Mouse (Mus musculus): ENCODE measurements around the gene Mpped2. TPM values are rescaled to one million over a fixed set of nuclear protein-coding genes. Genes with fewer than 3 reads are reported as not detected.

Mpped2 gene
- total RNA-seq, 2 experiments from 2014 or later: 0.25 TPM; not detected in 1

DNA sequence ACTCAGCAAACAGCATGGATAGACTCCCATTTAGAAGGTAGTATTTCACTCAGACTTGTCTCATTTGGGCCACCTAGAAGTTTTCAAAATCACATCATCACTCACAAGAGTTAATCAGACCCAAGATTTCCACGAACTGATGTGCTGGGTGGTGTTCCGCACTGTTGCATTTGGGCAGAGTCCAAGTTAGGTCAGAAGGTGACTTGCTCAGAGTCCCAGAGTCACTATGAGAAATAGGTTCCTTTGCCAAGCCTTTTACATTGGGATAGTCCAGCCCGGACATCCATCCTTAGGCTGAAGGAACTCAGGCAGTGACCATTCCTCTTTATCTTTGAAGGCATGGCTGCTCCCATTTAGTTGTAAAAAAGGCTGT is 97.2 kb downstream of the Mpped2 start:
- ATAC-seq (replicated peaks; ENCODE audit: poor library complexity): no peak

DNA sequence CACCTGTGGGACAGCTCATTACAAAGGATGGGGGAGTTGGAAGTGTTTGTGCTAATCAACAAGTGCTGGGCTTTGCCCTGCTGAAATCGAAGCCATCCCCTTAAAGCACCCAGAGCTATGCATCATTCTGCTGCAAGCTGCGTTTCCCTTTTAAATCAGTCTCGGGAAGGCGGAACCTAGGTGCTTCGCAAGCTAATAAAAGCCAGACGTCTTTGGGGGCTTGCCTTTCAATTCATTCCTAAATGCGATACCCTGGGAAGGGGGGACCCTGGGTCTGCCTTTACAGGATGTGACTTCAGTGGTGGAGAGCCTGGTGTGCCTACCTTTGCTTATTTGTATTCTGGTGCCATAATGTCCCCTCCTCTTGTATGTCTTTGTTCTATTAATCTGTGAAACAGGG is 103.2 kb downstream of the Mpped2 start:
- no peak for ATAC-seq (replicated peaks; ENCODE audit: poor library complexity)

DNA sequence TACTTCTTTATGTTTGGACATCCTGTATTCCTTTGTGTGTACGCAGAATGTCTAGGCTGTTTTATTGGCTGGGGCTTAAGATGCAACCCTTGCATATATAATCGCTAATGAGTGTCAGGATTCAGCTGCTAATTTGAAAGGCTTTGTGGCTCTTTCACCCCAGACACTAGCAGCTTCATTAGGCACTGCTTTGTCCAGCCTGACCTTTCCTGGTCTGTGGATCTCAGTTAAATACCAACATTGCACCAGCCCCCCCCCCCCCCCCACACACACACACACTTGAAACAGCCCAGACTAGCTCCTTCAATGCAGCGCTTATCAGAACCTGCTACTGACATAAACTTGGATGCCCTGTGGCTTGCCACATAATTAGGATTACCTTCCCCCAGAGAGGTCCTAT is 104.8 kb downstream of the Mpped2 start:
- ATAC-seq (replicated peaks; ENCODE audit: poor library complexity): no peak

- no peak for ATAC-seq (replicated peaks; ENCODE audit: poor library complexity)
Observed at GRCm38 (mm10) chr2:106798824-106799223, 105.8 kb downstream of the Mpped2 start.

GRCm38 (mm10) chr2:106815898-106816297 is 122.8 kb downstream of the Mpped2 start:
- ATAC-seq (replicated peaks; ENCODE audit: poor library complexity): no peak

DNA sequence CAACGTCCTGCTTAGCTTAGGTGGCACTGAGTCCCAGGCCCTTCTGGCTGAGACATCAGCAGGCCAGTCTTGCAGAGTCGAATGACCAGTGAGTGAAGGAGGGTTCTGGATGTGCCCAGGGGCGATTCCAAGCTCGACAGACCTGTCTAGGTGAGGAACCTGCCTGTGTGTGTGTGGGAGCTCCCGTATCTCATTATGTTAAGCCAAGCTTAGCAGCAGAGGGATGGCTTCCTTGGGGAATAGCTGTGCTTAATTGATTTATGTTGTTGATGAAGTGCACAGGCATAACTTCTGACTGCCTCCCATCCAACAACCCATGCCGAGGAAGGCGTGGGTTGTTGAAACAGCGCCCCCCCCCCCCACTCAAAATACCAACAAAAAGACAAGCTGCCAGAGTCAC is 128.2 kb downstream of the Mpped2 start:
- no peak for ATAC-seq (replicated peaks; ENCODE audit: poor library complexity)

- no peak for ATAC-seq (replicated peaks; ENCODE audit: poor library complexity)
Observed at GRCm38 (mm10) chr2:106821883-106822282, 128.8 kb downstream of the Mpped2 start.

- no peak for ATAC-seq (replicated peaks; ENCODE audit: poor library complexity)
Observed at GRCm38 (mm10) chr2:106822540-106822939, 129.5 kb downstream of the Mpped2 start.

GRCm38 (mm10) chr2:106825461-106825860 is 132.4 kb downstream of the Mpped2 start:
- ATAC-seq (replicated peaks; ENCODE audit: poor library complexity): peak; percentile 92

DNA sequence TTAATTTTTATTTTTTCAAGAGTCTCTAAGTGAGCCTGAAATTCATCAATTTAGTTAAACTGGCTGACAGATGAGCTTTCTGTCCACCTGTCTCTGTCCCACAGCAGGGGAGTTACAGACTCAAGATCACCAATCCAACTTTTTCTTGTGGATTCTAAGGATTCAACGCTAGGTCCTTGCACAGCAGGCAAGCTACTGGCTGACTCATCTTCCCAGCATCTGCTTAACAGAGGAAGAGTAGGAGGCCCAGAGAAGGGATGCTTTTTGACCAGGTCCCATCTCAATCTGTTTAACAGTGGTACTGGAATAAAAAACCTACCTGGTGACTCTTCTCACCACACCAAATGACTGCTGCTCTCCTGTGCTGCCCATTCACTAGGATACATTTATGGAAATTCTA is 133.0 kb downstream of the Mpped2 start:
- ATAC-seq (replicated peaks; ENCODE audit: poor library complexity): no peak

DNA sequence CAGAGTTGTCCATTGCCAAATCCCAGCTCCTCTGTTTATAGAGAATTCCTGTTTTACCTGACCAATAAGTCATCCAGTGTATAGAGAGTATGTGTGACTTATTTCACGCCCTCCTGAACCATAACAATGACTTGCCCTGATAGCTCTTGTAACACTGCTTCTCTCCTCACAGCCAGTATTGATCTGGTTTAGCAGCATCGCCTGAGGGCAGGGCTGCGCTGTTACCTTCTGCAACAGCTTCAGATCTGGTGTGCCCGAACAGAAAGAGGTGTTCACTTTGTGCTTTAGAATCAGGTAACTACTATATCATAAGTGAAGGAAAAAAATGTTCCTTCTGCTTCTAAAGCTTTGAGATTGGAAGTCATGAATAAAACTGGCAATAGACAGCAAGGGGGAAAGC is 133.7 kb downstream of the Mpped2 start:
- ATAC-seq (replicated peaks; ENCODE audit: poor library complexity): no peak

- ATAC-seq (replicated peaks; ENCODE audit: poor library complexity): no peak
Observed at GRCm38 (mm10) chr2:106828573-106829310, 135.7 kb downstream of the Mpped2 start.

DNA sequence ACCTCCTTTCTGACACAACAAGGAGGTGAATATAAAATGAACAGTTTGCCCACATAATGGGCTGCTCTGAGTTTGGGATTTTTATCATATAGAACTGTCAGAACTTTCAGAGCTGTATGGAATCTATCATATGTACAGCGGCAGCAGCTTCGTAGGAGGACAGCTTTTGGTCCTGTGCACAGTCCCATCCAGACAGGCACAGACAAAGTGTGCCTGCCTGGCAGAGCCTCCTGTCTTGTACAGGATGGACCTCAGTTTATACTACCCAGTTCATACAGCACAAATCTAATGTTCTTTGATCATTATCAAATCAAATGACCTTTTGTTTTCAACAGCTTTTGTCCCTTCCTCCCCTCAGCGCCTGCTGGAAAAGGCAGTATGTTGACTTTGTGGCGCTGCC is 136.4 kb downstream of the Mpped2 start:
- ATAC-seq (replicated peaks; ENCODE audit: poor library complexity): no peak

GRCm38 (mm10) chr2:106832577-106832976 is 139.5 kb downstream of the Mpped2 start:
- no peak for ATAC-seq (replicated peaks; ENCODE audit: poor library complexity)

DNA sequence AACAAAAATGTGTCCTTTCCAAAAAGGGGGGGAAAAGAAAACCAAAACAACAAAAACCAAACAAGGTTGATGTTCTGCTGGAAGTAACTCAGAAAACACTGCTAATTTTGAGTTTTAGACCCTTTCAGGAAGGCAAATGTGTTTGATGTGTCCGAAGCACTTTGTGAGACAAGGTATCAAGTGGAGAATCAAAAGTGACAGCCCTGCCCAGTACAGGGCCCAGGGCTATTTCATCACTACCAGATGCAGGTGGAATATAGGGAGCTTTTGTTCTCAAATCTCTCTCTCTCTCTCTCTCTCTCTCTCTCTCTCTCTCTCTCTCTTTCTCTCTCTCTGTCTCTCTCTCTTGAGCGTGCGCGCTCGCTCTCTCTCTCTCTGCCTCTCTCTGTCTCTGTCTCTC is 140.1 kb downstream of the Mpped2 start:
- ATAC-seq (replicated peaks; ENCODE audit: poor library complexity): no peak

DNA sequence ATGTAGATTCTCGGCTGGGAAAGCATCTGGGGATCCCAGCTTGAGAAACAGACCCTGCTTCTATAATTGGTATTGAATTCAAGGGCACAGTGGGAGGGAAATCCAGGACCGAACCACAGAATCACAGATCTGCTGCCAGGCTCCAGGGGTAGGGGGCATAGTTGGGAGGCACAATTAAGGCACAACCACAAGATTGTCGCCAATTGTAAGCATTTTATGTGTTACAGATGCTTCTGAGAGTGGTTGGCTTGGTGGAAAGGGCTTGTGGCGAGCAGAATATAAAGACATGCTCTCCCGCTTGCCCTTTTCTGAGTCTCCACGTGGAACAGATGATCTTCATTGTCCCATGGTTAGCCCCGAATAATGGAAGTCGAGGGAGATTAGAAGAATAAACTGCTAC is 142.3 kb downstream of the Mpped2 start:
- no peak for ATAC-seq (replicated peaks; ENCODE audit: poor library complexity)

- ATAC-seq (replicated peaks; ENCODE audit: poor library complexity): no peak
Observed at GRCm38 (mm10) chr2:106837241-106837640, 144.2 kb downstream of the Mpped2 start.

DNA sequence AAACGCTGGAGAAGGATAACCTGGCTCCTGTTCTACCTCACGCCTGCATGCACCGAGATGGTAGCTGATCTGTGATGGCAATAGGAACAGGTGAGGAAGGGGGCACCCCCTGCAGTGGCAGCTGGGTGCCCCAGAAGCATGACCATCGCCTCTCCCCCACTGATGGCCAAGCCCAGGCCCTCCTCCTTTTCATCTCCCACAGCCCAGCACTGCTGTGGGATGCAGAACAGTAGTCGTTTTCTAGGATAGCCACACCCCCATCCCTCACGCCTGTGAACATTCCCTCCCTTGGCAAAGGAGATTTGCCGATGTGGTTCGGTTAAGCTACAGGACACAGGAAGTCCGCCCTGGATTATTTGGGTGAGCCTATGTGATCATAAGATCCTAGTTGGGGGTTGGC is 151.1 kb downstream of the Mpped2 start:
- no peak for ATAC-seq (replicated peaks; ENCODE audit: poor library complexity)

GRCm38 (mm10) chr2:106844766-106845678 is 152.0 kb downstream of the Mpped2 start:
- ATAC-seq (replicated peaks; ENCODE audit: poor library complexity): no peak

DNA sequence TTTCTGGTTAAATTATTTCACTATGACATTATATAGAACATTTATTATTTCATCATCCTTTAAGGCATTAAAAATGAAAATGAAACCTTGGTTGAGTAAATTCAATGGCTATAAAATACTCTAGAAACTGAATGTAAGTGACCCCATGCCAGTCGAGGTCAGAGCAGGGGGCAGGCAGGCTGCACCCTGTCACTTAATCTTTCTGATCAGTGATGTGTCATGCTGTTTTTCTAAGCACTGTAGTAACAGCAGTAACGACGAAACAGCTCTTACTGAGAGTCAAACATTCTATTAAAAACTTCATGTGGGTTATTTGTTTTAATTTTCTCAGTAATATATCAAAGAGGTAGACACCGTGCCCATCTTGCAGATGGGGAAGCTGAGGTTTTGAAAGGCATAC is 153.4 kb downstream of the Mpped2 start:
- peak; percentile 52; the same call in 1 of the 2 replicates for ATAC-seq (replicated peaks; ENCODE audit: poor library complexity)

DNA sequence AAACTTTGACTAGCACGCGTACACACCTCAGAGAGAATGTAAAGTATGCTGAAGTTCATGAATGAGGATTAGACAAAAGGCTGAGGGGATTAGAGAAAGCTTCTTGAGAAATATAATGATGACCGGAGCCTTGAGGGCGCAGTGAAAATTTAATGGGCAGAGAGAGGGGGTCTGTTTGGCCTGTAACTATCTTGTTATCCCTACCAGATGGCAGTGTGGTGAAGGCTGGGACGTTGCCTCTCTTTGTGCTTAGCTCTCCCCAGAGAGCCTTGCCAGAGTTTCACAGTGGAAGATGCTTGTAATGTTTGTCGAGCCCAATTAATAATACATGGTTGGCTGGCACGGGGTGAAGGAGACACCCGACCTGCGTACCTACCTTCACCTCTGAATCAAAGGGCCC is 156.3 kb downstream of the Mpped2 start:
- no peak for ATAC-seq (replicated peaks; ENCODE audit: poor library complexity)

DNA sequence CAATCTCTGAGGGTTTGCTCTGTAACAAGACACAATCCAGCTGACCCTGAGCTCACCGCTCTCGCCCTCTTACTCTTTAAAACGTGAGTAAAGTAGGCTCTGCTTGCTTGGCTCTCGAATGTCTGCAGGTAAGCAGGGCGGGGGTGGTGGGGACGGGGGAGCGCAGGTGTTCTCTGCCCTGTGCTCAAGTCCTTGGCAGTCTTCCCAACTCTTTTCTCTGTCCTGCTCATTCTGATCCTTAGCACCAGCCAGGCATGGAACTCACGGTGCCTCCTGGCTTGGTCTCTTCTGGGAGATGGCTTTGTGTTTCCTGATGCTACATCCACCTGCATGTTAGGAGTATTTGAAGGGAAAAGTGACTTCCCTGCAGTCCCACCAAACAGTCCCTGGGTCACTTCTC is 158.4 kb downstream of the Mpped2 start:
- ATAC-seq (replicated peaks; ENCODE audit: poor library complexity): no peak
